Mouse (Mus musculus) A20 (cell line): ENCODE results near the gene Lrrc25.

Source experiments
- DNase-seq: peaks from one replicate; pipeline ENCODE4 v3.0.0-alpha.2; 2011; ENCODE audit warnings: low read depth, low spot score

Lrrc25 gene

DNA sequence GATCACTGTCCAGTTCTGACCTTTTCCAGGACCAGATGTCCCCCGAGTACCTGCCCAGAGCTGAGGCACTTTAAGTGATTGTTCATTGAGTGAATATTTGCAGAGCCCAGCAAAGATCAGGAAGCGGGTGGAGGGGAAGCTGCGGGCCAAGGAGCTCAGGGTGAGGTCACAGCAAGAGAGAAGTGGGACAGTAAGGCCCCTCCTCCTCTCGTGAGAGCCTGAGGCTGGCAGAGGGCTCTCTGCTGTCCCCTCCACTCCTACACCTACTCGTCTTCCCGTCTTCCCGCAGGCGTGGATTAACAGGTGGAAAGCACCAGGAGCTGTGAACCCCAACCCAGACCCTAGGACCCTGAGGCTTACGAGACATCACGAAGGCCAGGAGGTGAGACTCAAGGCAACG is 690 bp downstream of the Lrrc25 start:
- no peak for DNase-seq

DNA sequence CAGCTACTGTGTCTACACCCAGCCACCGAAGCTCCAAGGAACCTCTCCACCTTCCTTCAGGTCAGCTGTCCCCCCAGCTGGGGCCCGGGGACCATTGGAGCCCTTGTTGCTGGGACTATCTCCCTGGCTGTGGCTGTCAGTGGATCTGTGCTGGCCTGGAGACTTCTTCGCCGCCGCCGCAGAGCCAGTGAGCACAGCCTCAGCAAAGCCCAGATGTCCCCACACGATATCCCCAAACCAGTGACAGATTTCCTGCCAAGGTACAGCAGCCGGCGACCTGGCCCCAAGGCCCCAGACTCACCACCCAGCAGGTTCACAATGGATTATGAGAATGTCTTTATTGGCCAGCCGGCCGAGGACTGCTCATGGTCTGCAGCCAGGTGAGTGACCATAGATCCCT is 2.0 kb downstream of the Lrrc25 start:
- no peak for DNase-seq

DNA sequence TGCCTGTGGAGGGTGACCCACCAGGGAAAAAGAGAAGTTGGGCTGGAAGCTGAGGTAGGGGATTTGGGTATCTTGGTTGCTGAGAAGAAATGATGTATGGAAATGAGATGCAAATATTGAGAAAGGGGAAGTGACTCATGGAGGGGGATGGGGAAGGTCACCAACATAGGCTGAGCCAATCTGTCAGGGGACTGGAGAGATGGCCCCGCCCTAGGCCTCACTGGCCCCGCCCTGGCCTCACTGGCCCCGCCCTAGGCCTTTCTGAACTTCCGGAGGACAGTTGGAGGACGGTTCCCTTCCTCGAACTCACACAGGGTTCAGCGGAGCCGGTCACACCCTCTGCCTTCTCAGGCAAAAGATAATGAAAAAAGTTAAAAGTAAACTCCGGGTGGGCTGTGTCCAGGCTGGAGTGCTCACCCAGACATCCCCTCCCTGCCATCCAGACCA is 3.0 kb downstream of the Lrrc25 start:
- peak; percentile 98 for DNase-seq

DNA sequence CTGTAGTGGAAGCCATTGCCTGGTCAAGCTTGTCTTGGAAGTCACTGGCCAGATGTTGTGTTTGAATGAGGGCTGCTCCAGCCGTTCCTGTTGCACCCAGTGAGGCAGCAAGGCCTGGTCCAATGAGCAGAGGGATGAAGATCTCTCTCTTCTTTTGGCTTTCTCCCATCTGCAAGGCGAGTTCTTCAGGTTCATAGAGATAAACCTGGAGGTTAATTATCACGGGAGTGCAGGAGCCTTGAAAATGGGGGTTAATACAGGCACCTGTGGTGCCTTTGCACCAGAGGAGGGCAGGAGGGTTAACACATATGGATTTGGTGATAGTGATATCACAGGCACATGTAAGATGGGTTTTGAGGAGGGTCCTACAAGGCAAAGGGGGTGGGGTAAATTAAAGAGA is 6.3 kb downstream of the Lrrc25 start:
- no peak for DNase-seq

DNA sequence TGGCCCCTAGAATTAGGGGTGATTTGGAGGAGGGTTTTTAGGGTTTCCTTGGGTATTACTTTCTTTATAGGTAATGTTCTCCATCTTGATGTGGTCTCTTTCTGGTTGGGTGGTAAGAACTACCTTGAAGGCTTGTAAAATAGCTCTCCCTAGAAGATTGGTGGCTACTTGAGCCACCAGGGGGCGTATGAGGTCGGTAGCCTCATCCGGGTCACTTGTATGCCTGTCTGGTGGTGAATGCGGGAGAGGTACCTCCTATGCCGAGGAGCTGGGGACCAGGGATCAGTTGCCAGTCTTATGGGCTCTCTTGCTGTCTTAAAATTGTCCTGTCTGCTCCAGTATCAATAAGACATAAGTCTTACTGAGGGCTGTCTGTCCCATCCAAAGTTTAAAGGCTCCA is 9.1 kb downstream of the Lrrc25 start:
- peak; percentile 51 for DNase-seq

DNA sequence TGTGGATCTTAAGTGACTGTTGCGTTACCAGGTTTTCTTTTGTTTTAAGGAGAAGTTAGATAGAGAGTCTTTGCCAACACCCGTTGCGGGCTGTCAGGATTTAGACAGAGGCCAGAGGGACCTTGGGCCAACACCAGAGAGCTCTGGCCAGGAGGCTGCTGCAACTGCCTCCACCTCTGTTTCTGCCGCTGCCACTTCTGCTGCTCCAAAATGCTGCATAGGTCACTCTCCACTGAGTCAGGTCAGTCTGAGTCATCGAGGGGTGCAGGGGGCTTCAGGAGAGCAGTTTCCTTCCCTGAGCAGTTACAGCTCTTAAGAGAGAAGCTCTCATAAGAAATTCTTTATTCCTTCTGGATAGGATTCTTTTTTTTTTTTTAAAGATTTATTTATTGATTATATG is 11.1 kb downstream of the Lrrc25 start:
- no peak for DNase-seq

DNA sequence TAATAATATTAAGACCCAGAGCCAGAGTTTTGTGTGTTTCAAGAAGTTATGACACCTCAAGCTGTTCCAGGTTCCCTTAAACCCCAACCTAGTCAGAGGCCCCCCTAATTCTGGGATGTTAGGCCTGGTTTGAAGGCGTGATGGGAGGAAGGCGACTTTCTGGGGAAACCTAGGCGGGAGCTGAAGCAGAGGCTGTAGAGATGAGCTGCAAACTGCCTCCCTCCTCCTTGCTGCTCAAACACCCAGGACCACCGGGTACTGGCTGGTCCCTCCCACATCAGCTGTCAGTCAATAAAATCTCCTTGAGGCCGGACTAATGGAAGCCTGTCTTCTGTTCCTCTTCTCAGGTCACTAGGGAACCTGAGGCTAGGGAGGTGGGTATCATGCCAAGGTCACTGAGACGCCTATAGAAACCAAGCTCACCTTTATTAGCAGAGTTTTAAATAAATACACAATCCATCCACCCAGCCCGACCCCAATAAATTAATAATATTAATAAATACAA is 13.1 kb downstream of the Lrrc25 start:
- DNase-seq, result no peak

DNA sequence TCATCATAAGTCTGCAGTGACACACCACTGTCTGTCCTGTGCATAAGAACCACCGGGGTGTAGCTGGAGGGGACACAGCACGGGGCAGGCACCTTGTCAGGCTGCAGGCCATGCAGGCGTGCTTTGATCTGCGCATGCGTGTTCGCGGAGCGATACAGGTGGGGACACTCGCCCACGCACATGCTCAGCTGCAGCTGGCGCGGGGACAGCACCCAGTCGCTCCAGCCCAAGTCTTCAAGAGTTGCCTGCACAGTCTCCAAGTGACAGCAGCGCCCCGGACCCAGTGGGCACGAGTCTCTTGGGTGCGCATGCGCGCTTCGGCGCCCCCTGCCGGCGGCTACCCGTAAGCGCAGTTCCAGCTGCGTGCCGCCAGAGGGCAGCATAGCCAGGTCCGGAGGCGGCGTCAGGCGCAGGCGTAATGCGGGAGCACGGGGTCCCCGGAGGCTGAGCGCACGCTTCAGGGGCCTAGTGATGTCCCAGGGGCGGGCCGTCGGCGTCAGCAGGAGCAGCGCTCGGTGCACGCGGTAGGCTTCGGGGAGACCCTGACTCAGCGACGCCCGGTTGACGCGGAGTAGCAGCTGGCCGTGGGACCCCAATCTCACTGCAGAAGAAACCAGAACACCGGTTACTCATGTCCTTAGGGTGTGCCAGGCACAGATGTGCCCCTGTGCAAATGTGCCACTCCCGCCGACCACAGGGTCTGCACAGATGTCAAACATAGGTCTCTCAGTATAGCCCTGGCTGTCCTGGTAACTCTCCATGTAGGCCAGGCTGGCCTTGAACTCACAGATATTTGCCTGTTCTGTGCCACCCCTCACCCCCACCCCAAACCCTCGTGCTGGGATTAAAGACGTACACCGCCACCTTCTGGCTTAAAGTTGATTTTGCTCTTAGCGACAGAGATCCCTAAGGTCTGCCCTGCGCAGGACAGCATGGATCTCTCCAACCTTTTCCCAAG is 13.9 kb downstream of the Lrrc25 start:
- peak; percentile 99 for DNase-seq

DNA sequence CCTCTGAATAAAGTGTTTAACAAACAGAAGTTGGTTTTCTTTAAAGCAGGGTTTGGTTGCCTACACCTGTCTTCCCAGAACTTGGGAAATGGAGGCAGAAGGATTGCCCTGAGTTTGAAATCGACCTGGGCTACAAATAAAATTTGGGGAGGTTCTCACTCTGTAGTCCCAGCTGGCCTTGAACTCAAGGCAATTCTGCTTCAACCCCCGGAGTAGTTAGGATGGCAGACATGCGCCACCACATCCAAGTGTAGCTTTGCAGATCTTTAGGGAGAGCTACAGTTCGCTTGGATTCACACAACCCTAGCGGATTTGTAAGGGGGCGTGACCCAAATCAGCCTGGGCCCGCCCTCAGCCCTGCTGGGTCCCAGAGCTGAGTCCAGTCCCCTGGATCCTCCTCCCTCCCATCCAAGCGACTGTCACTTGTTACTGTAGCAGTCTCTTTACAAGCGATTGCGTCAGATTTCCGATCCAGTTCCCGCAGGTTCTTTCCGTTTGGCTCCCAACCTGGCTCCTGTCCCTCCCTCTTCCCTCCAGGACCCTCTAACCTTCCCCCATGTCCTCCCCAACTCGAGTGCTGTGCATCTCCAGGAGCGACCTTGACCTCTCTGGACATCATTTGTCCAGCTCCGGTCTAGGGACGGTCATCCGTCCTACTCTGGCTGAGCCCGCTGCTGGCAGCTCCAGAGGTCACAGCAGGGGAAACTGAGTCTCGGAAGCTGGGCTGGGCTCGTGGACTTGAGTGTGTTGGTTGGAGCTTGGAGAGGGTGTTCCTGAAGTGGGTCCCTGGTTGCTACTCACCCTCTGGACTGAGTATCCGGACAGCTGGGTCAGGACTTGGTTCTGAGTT is 14.8 kb downstream of the Lrrc25 start:
- DNase-seq, result no peak

DNA sequence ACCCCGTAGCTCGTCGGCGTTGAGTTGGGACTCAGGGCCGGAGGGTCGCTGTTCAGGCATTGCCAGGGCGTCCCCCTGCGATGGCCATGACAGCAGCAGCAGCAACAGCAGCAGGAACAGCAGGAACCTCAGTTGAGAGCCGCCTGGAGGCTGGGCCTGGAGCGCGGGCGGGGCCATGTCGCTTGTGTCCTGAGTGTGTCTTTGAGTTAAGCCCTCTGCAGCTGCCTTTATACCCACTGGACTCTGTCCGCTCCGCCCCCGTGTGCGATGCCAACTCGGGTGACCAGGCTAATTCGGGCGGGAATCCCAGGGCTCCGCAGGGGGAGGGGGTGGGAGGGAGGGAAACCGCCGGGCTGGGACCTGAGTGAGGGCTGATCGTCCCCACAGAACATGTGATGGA is 15.5 kb downstream of the Lrrc25 start:
- DNase-seq, result no peak

DNA sequence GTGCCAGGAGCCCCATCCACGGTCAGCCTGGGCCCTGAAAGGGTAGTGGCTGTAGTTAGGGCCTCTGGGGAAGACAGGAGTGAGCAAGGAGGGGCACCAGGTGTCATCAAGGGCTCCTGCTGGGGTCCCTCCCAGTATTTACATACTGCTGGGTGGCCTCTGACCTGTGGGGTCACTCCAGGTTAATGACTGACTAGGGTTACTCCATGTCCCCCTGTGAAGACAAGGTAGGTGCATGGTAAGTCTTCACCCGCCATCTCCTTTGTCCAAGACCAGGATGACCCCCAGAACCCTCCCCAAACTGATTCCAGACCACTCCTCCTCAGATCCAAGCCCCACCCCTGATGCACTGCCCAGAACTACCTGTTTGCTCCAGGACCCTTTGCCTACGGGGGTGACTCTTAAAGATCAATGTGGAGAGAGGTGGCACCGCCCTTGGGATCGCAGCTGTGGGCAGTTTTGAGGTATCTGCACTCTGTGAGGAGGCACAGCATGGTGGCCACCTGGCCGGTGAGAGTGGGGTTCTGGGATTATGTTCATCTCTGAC is 16.5 kb downstream of the Lrrc25 start, which contains the start of gene Gdf15:
Gene Gdf15, minus strand, starts transcription at position 111 of the 547 bp plus-strand sequence.
- no peak for DNase-seq

DNA sequence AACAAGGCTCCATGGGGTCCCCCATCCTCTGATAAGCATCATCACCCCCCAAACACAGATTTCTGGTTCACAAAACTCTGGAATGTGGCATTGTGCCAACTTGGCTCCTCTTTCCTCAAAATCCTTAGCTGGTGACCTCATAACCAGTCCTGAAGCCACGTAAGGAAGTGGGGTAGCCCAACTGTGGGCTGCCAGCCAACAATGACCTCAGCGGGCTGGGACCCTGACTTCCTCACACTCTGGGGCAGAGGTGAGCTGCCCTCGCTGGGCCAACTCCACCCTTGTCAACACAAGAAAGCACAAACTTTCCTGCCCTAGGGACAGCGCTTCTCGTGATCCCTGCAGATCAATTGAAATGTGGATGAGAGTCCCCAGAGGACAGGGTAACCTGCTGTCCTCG is 18.1 kb downstream of the Lrrc25 start:
- DNase-seq, result peak; percentile 33

DNA sequence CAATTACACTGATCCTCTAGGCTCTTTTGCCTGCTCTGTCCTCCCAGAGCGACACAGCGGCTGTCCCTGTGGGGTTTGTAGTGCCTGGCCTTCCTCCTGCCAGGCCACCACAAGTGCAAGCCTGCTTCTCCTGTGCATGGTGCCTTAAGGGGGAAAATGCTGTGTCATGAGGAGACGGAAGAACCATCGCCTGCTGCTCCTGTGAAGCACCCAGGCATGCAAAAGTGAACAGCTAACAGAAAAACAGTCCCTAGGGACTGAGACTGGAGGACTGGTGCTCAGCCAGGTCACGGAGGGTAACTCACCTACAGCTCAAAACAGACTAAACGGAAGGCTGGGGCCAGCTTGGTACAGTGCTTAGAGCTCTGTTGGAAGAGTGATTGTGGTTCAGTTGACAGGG is 19.6 kb downstream of the Lrrc25 start:
- DNase-seq, result peak; percentile 95

DNA sequence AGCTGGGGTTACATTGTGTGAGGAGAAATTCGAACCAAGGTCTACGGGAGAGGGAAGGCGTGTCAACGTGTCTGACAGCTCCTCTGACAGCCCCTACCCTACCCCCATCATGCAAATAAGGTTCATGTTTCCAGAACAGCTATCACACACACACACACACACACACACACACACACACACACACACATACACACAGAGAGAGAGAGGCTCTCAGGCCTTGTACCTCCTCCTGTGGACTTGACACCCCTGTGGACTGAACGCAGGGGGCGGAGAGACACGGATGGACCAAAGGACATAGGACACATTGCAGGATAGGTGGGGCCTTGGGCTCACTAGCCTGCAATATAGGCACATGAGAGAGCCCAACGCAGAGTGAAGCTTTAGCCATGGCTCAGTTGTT is 20.9 kb downstream of the Lrrc25 start:
- DNase-seq, result peak; percentile 86

DNA sequence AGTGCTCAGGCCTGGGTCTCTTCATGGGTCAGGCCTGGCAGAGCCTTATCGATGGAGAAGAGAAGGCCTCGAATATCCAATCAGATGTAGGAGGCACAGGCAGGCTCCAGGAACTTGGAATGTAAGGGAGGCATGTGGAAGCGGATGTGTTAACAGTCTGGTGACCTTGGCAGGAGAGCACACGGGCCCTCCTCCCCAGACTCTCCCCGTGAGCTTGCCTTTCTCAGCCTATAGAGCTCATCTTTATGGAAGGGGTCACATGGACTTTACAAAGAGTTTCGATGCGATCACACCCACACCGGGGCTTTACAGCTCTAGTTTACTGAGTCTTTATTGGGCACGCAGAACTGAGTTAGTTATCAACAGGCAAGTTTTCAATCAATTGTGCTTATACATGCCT is 22.8 kb downstream of the Lrrc25 start:
- no peak for DNase-seq

DNA sequence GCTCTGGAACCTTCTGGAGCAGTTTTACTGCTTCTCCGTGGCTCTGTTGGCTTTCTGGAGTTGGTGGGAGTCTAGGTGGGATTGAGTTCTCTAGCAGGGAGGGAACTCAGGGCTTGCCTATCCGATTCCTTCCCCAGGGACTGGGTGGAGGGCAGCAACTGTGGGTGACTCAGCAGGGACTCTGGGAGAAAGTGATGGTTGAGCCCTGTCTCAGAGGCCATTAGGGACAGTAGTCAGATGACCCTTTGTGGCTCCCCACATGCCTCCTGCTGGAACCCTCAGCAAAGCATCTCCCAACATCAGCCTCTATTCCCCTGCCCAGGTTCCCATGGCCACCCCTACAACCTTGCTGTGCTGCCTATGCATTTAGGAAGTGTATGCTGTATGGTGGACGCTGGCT is 27.1 kb downstream of the Lrrc25 start:
- DNase-seq, result no peak

DNA sequence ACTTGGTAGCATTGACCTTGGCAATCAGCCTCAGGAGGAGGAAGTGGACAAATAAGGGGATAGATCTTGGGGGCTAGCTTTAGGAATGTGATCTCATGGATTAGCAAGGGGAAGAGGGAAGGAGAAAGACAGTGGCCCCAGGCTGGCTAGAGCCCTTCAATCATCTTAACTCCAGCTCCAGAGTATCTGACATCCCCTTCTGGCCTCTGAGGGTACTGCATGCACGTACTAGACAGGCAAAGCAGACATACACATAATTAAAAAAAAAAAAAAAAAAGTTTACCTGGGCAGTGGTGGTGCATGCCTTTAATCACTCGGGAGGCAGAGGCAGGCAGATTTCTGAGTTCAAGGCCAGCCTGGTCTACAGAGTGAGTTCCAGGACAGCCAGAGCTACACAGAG is 28.1 kb downstream of the Lrrc25 start:
- peak; percentile 61 for DNase-seq

DNA sequence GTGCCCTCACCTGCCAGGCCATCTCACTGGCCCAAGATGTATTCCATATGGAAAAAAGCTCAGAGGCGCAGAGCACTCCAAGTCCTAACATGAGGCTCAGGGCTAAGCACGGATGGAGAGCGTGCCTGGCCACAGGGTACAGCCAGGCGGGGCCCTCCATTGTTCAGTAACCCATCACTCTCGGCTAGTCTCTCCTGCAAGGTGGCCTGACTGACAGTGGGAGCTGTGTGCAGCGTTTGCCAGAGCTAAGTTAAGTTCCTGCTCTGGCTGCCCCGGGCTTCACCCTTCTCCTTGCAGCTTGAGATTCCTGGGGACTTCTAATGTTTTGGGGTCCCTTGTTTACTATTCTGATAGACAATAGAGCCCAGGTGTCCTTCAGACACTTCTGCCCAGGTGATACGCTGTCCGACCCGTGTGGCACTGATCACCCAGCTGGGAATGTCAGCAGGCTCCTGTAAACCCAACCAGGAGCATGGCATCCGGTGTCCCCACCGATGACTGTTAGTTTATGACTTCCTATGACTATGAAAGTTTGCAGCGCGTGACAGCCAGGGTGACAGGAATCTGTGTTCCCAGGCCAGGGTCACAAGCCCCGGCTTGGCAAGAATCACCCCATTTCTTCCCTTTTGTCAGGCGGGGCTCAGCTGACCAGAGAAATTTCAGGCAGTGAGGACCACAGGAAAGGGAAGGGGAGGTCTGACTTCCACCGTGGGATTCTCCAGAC is 29.7 kb downstream of the Lrrc25 start:
- DNase-seq, result no peak

DNA sequence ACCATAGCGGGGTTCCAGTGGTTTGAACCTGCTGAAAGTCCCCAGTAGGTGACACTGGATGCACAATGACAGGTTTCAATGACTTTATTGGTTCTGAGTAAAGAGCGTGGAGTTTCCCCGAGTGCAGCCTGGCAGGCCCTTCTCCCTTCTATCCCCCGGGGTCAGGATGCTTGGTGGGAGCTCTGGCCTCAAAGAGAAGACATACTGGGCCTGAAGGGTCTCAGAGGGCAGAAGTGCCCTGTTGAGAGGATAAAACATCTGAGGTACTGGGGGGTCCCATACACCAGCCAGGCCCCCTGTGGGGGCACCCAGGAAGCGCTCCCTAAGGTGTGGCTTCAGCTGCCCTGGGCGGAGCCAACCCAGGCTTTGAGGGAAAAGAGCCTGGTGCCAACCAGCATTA is 30.4 kb downstream of the Lrrc25 start:
- no peak for DNase-seq

DNA sequence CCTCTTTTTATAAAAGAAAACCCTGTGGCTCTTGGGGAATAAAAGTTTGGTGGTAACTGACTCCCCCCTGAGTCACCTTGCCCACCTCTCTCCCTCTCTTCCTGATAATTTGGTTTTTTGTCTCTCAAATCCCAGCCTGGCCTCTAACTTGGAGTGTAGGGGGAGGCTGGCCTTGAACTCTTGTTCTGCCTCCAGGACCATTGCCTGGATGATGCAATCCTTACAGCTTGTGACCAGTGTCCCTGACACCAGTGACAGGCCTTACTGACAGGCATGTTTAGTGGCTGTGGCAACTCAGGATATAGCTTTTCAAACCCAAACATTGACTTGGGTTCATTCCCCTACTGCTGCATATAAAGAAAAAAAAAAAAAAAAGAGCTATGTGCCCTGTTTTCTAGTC is 30.8 kb downstream of the Lrrc25 start:
- no peak for DNase-seq
